Mouse (Mus musculus) spleen, embryonic (tissue): ENCODE results near the gene Gm14851.
"Not testable (repeated sequence)": the region's sequence is repeated elsewhere in the genome, so short reads cannot be mapped to it uniquely, and the experiment has no call there.

Experiments
- CTCF ChIA-PET: fragments of 350-600 bp; sonication (Branson Sonifier 250); formaldehyde crosslinking; loops from one replicate; lab custom pipeline; 2022; lab: Charles Lee

Gene Gm14851

DNA sequence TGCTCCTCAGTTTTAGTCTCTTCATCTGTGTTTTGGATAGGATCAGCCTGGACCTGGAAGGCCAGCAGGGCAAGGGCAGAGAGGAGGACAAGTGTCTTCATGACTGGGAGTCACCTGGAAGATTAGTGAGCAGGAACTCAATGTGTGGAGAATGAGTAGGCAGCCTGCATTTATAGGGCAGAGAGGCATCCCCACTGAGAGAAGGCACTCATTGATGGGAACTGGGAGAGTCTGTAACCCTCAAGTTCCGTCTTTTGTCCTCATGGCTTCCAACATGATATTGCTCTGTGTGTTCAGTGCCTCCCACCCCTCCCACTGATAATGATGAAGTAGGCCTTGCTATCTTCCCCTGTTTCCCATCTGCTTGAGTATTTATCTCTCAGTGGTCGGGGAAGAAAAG lies at the start of gene Gm14851:
Gene Gm14851 (minus strand): TSS at position 101 of the 400 bp plus-strand sequence.
- CTCF ChIA-PET, result not testable (repeated sequence)

DNA sequence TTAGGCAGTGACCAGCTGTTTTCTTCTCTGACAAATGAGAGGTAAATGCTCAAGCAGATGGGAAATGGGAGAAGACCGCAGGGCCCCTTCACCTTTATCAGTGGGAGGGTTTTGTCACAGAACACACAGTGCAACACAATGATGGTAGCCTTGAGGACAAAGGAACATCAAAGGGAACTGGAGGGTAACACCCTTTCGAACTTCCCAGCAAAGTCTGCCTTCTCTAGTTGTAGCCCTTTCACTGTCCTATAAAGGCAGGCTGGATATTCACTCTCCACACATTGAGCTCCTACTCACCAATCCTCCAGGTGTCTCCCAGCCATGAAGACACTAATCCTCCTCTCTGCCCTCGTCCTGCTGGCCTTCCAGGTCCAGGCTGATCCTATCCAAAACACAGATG lies 38.5 kb upstream of the Gm14851 start, which contains the start of gene Defa30:
Gene Defa30 (plus strand): TSS at position 301 of the 400 bp plus-strand sequence.
- CTCF ChIA-PET, result not testable (repeated sequence)

DNA sequence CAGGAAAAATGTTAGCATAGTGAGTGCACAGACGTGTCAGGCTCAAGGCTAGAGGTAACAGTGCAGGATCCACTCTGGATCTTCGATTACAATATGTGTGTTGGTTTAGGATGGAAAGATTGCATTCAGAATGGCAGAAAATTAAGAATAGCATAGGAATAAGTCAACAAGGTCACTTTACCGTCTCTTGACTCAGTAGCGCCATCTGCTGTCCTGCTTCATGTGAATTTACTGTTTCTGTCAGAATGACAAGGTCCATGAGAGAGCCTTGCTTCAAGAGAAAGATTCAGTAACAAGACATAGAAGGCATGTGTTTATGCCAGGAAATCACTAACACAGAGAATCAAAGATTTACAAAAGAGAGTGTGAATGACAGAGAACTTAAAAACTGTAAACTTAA lies 2.7 kb downstream of the Gm14851 start:
- CTCF ChIA-PET, result no interaction called here

DNA sequence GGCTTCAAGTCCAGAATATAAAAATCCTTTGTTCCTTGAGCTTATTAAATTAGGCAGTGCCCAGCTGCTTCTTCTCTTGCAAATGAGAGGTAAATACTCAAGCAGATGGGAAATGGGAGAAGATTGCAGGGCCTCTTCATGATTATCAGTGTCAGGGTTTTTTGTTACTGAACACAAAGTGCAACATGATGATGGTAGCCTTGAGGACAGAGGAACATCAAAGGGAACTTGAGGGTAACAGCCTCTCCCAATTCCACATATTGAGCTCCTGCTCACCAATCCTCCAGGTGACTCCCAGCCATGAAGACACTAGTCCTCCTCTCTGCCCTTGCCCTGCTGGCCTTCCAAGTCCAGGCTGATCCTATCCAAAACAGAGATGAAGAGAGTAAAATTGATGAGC lies 11.7 kb downstream of the Gm14851 start, which contains the start of gene Defa25:
Gene Defa25 (plus strand): TSS at position 301 of the 400 bp plus-strand sequence.
- CTCF ChIA-PET, result not testable (repeated sequence)

DNA sequence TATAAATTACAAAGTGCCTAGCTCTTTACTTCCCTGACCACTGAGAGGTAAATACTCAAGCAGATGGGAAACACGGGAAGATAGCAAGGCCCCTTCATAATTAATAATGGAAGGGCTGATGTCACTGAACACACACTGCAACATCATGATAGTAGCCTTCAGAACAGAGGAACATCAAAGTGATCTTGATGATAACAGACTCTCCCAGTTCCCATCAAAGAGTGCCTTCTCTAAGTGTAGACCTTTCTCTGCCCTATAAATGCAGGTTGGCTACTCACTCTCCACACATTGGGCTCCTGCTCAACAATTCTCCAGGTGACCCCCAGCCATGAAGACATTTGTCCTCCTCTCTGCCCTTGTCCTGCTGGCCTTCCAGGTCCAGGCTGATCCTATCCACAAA lies 31.1 kb downstream of the Gm14851 start, which contains the start of gene Defa35:
Gene Defa35 (plus strand): TSS at position 301 of the 400 bp plus-strand sequence.
- CTCF ChIA-PET, result not testable (repeated sequence)

DNA sequence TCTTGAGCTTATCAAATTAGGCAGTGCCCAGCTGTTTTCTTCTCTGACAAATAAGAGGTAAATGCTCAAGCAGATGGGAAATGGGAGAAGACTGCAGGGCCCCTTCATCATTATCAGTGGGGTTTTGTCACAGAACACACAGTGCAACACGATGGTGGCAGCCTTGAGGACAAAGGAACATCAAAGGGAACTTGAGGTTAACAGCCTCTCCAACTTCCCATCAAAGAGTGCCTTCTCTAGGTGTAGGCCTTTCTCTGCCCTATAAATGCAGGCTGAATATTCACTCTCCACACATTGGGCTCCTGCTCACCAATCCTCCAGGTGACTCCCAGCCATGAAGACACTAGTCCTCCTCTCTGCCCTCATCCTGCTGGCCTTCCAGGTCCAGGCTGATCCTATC lies 41.1 kb downstream of the Gm14851 start, which contains the start of gene Defa23:
Gene Defa23 (plus strand): TSS at position 301 of the 400 bp plus-strand sequence.
- CTCF ChIA-PET, result not testable (repeated sequence)
